Mouse (Mus musculus) midbrain, embryonic 11.5 days (tissue): ENCODE results near the gene Anapc2. TPM values are rescaled to one million over a fixed set of nuclear protein-coding genes. Genes with fewer than 3 reads are reported as not detected.

Source experiments
- ATAC-seq: fragments of 200-750 bp; cut with Nextera tagmentation; 2 replicates; pipeline ENCODE4 v1.8.0; 2017; ENCODE audit warnings: moderate TSS enrichment, moderate library complexity; ENCODE audit not compliant: low FRiP score
- DNase-seq: peaks from one replicate; pipeline ENCODE4 v3.0.0; 2015; ENCODE audit warnings: low spot score; ENCODE audit errors: missing footprints
- H3K27ac ChIP-seq: fragments of 300-500 bp; sonication (generic); 2 replicates; pipeline ENCODE4 v1.5.1; 2014; ENCODE audit warnings: low read depth, low read length
- H3K27me3 ChIP-seq: fragments of 300-500 bp; sonication (generic); 2 replicates; pipeline ENCODE4 v1.6.1; 2014; ENCODE audit warnings: mild to moderate bottlenecking, low read length, moderate library complexity, mixed read lengths; ENCODE audit not compliant: control insufficient read depth, insufficient read depth
- H3K36me3 ChIP-seq: fragments of 300-500 bp; sonication (generic); 2 replicates; pipeline ENCODE4 v1.6.1; 2014; ENCODE audit warnings: mild to moderate bottlenecking, low read length, moderate library complexity, mixed read lengths; ENCODE audit not compliant: control insufficient read depth, insufficient read depth
- H3K4me1 ChIP-seq: fragments of 300-500 bp; sonication (generic); 2 replicates; pipeline ENCODE4 v1.6.1; 2014; ENCODE audit warnings: low read length; ENCODE audit not compliant: control insufficient read depth, insufficient read depth
- H3K4me2 ChIP-seq: fragments of 300-500 bp; sonication (generic); 2 replicates; pipeline ENCODE4 v1.6.1; 2014; ENCODE audit warnings: mild to moderate bottlenecking, moderate library complexity
- H3K4me3 ChIP-seq: fragments of 300-500 bp; sonication (generic); 2 replicates; pipeline ENCODE4 v1.5.1; 2014; ENCODE audit warnings: low read depth, low read length
- H3K9ac ChIP-seq: fragments of 300-500 bp; sonication (generic); 2 replicates; pipeline ENCODE4 v1.6.1; 2014; ENCODE audit warnings: low read length
- H3K9me3 ChIP-seq: fragments of 300-500 bp; sonication (generic); 2 replicates; pipeline ENCODE4 v1.6.1; 2016; ENCODE audit warnings: low read length; ENCODE audit not compliant: control insufficient read depth
- WGBS: fragments of 180-500 bp; shearing (Covaris S2); extraction: QIAGEN DNeasy Blood & Tissue Kit; methylation state at CpG from one replicate; pipeline ENCODE4 v1.1.7; 2014; 5-methylcytosine and 5-hydroxymethylcytosine counted together
- polyA plus RNA-seq: library from polyadenylated mRNA; unstranded; fragments of >200 nt; fragmentation: Nextera tagmentation; extraction: Ambion mirVana; gene quantifications from 2 replicates; pipeline ENCODE4 v1.2.1, GENCODE M21; 2014

The Anapc2 gene
- polyA plus RNA-seq, 1 experiment from 2014 or later = 117 TPM

DNA sequence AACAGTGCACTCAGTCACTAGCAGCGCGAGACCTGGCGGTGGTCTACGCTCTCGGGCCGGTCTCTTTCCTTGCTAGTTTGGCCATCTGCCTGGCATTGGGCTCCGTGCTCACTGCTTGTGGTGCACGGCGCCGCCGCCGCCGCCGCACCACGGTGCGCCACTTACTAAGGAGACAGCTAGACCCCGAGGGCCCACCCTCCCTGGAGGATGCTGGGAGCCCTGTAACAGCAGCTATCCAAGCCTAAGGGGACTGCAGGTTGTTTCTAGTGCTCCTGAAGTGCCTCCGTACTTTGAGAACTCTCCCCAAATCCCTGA, 18.5 kb downstream of the Anapc2 start:
- Histone ChIP-seq H3K27me3 (peaks cover 56% of the 10 kb centered on the region), H3K4me3 (no peak overlapping the region), H3K36me3 (peaks cover 6% of the 10 kb centered on the region; the same call in 1 of the 2 replicates), H3K4me2 (no peak overlapping the region), H3K4me1 (peaks cover 5% of the 10 kb centered on the region; the same call in 1 of the 2 replicates), H3K9me3 (no peaks in the 10 kb centered on the region), H3K27ac (no peak overlapping the region), H3K9ac (no peak overlapping the region)
- 2% methylated on average over 18 of the region's 18 CpGs for WGBS
- ATAC-seq (no peak), DNase-seq (no peak)

- Histone ChIP-seq H3K4me2 (no peak overlapping the region), H3K4me3 (peak overlapping the region; percentile 16; the same call in 1 of the 2 replicates), H3K27me3 (peaks cover 56% of the 10 kb centered on the region), H3K4me1 (peaks cover 5% of the 10 kb centered on the region; the same call in 1 of the 2 replicates), H3K36me3 (no peaks in the 10 kb centered on the region), H3K9ac (no peak overlapping the region), H3K27ac (no peak overlapping the region), H3K9me3 (no peaks in the 10 kb centered on the region)
- DNase-seq = peak; percentile 89
- 4% methylated on average over 31 of the region's 32 CpGs for WGBS
- ATAC-seq = no peak
Observed at GRCm38 (mm10) chr2:25291184-25292053, 19.1 kb downstream of the Anapc2 start.

GRCm38 (mm10) chr2:25292054-25292544, 19.8 kb downstream of the Anapc2 start:
- peak overlapping the region; percentile 16; the same call in 1 of the 2 replicates for H3K4me3 ChIP-seq
- no peaks in the 10 kb centered on the region for H3K9me3 ChIP-seq
- H3K36me3 ChIP-seq = no peaks in the 10 kb centered on the region
- ATAC-seq (peak; percentile 25; the same call in 1 of the 2 replicates), DNase-seq (peak; percentile 88)
- H3K4me2 ChIP-seq = peak overlapping the region; percentile 35
- no peak overlapping the region for H3K27ac ChIP-seq
- 4% methylated on average over 36 of the region's 43 CpGs for WGBS
- peak overlapping the region; percentile 36; the same call in 1 of the 2 replicates for H3K9ac ChIP-seq
- H3K27me3 ChIP-seq = peaks cover 56% of the 10 kb centered on the region
- H3K4me1 ChIP-seq = peaks cover 5% of the 10 kb centered on the region; the same call in 1 of the 2 replicates

DNA sequence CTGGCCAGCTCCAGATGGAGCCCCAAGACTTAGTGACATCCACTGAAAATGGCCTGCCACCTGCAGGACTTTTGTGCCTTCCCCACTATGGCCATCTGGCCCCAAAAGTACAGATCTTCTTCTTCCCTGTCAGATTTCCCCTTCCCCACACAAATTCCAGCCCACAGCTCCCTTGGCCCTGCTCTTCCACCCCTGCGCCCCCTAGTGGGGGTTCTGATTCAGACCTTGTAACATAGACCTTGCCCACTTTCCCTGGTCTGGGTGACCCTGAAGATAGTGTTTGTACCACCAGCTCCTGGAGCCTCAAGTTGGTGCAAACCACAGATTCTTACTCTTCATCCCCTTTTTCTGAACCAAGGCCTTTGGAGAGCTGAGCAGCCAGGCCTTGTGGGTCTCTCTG, 20.6 kb downstream of the Anapc2 start:
- no peak for ATAC-seq
- Histone ChIP-seq H3K4me3 (no peak overlapping the region), H3K27me3 (peaks cover 55% of the 10 kb centered on the region), H3K27ac (no peak overlapping the region), H3K4me2 (no peak overlapping the region), H3K36me3 (no peaks in the 10 kb centered on the region), H3K4me1 (peaks cover 5% of the 10 kb centered on the region; the same call in 1 of the 2 replicates), H3K9ac (no peak overlapping the region), H3K9me3 (no peaks in the 10 kb centered on the region)
- WGBS = 0% methylated on average over 1 of the region's 1 CpGs
- peak; percentile 98 for DNase-seq

- DNase-seq (no peak), ATAC-seq (no peak)
- Histone ChIP-seq H3K9me3 (no peaks in the 10 kb centered on the region), H3K9ac (no peak overlapping the region), H3K4me3 (no peak overlapping the region), H3K4me1 (peaks cover 5% of the 10 kb centered on the region; the same call in 1 of the 2 replicates), H3K36me3 (no peaks in the 10 kb centered on the region), H3K4me2 (no peak overlapping the region), H3K27me3 (peaks cover 46% of the 10 kb centered on the region), H3K27ac (no peak overlapping the region)
- 67% methylated on average over 9 of the region's 9 CpGs for WGBS
Observed at GRCm38 (mm10) chr2:25293706-25294105, 21.4 kb downstream of the Anapc2 start.

DNA sequence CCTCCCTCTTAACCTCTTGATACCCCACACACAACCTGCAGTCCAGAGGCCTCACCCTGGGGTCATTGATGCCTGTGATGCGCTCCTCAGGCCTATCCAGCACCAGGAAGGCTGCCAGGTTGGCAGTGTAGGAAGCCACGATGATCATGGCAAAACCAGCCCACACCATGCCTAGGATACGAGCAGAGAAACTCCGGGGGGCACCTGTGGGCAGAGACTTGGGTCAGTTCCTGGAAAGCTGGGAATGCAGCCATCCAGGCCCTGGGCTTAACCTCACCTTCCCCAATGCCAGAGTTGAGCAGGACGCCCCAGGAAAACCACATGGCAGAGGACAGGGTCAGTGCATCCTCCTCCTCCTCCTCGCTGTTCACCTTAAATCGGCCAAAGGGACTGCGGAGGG, 24.8 kb downstream of the Anapc2 start:
- Histone ChIP-seq H3K4me2 (no peak overlapping the region), H3K9ac (no peak overlapping the region), H3K9me3 (no peaks in the 10 kb centered on the region), H3K27ac (no peak overlapping the region), H3K4me1 (peaks cover 4% of the 10 kb centered on the region; the same call in 1 of the 2 replicates), H3K4me3 (no peak overlapping the region), H3K36me3 (no peaks in the 10 kb centered on the region), H3K27me3 (peaks cover 12% of the 10 kb centered on the region)
- peak; percentile 23 for DNase-seq
- WGBS = 77% methylated on average over 8 of the region's 8 CpGs
- ATAC-seq = no peak

GRCm38 (mm10) chr2:25298046-25298445, 25.8 kb downstream of the Anapc2 start:
- no peak overlapping the region for H3K27ac ChIP-seq
- H3K9me3 ChIP-seq = no peaks in the 10 kb centered on the region
- H3K4me1 ChIP-seq = no peaks in the 10 kb centered on the region
- H3K27me3 ChIP-seq = peaks cover 5% of the 10 kb centered on the region; the same call in 1 of the 2 replicates
- peak; percentile 60 for DNase-seq
- H3K36me3 ChIP-seq = no peaks in the 10 kb centered on the region
- no peak overlapping the region for H3K9ac ChIP-seq
- ATAC-seq = no peak
- WGBS = 85% methylated on average over 10 of the region's 10 CpGs
- no peak overlapping the region for H3K4me3 ChIP-seq
- no peak overlapping the region for H3K4me2 ChIP-seq

DNA sequence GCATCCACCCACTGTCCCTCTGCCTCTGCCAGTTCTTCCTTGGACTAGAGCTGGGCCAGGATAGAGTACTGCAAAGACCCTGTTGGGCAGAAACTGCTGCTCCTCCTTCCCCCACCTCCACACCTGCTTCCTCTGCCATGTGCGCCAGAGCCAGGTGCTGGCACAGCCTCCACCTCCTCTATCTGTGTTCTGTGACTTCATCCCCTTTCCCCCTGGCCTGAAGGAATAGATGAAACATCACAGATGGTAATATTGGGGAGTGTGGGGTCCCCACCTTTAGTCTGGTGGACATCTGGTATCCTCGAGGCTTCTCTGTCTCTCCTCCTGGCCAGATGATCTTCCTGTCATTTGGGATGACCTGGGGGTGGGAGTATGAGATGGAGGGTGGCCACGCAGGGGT, 31.2 kb downstream of the Anapc2 start:
- no peak for ATAC-seq
- Histone ChIP-seq H3K4me3 (no peak overlapping the region), H3K9me3 (no peaks in the 10 kb centered on the region), H3K9ac (no peak overlapping the region), H3K27ac (no peak overlapping the region), H3K4me1 (no peaks in the 10 kb centered on the region), H3K27me3 (peaks cover 8% of the 10 kb centered on the region), H3K4me2 (no peak overlapping the region), H3K36me3 (no peaks in the 10 kb centered on the region)
- 68% methylated on average over 3 of the region's 3 CpGs for WGBS
- peak; percentile 56 for DNase-seq
